Comparison of ENCODE assay signal across 8 mouse cellular contexts in the genomic region with DNA sequence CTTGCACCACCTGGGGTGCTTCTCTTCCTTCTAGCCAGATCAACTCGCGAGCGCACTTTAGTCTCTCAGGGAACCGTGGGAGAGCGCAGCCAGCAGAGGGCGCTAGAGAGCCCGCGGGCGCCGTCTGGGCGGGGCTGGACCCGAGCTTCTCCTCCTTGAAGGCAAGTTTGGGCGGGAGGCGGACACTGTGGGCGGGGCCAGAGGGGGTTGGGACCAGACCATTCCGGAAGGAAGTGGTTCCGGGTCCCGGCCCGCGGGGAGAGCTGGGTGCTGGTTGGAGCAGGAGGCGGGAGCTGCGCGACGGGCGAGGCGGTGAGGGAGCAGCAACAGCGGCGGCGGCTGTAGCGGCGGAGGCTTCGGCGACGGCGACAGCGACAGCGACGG. TPM values are rescaled to one million over a fixed set of nuclear protein-coding genes. Genes with fewer than 3 reads are reported as not detected.
DNase-seq lines count a peak whose midpoint lies in the region; ATAC-seq lines count a peak whose summit lies in the region.

No protein-coding gene starts in this region.

- H3K9ac ChIP-seq in lung, embryonic 16.5 days (ENCODE audit: low read length), result peak overlapping the region; percentile 75

- H3K36me3 ChIP-seq in lung, embryonic 16.5 days (ENCODE audit: control insufficient read depth, insufficient read depth, low read length), result no peaks in the 10 kb centered on the region

- peak overlapping the region; percentile 65 for H3K4me2 ChIP-seq in lung, embryonic 16.5 days (ENCODE audit: low read depth, low read length)

- H3K4me1 ChIP-seq in lung, embryonic 16.5 days (replicated peaks; ENCODE audit: control insufficient read depth, insufficient read depth, low read length), result 0 out of 2 replicates have a peak, but pooled peaks cover 4% of the 10 kb centered on the region

- peak overlapping the region; percentile 65 for H3K4me3 ChIP-seq in lung, embryonic 16.5 days (ENCODE audit: low read length)

- peak; percentile 94 for DNase-seq in MEL-GATA-1-ER (ENCODE audit: extremely low read depth, low read depth)
- DNase-seq in cerebellum, adult 8-10 months, result peak; percentile 93
- peak; percentile 91 for DNase-seq in forelimb bud, embryonic 11.5 days (ENCODE audit: low read depth, low spot score)
- DNase-seq in layer of hippocampus, adult 9-10 months (ENCODE audit: low spot score), result peak; percentile 87
- DNase-seq in ovary, postnatal 10 days (ENCODE audit: low spot score), result peak; percentile 82
- DNase-seq in thymus, postnatal 10 days (ENCODE audit: low spot score in 2 of 2), result peak; percentile 94 to 96

- WGBS in lung, embryonic 16.5 days, result 15% methylated on average over 18 of the region's 38 CpGs

- no peaks in the 10 kb centered on the region for H3K9me3 ChIP-seq in lung, embryonic 16.5 days (ENCODE audit: control insufficient read depth, low read length)

- H3K27me3 ChIP-seq in lung, embryonic 16.5 days (ENCODE audit: control insufficient read depth, insufficient read depth, low read depth, low read length), result no peaks in the 10 kb centered on the region

- peak overlapping the region; percentile 78 for H3K27ac ChIP-seq in lung, embryonic 16.5 days (ENCODE audit: low read length)

- ATAC-seq in hematopoietic stem cell, adult 5-6 weeks (replicated peaks in 1 of 2; ENCODE audit: insufficient read depth in 1 of 2, low FRiP score in 2 of 2, low TSS enrichment in 1 of 2, low read depth in 1 of 2, poor library complexity in 2 of 2, severe bottlenecking in 2 of 2), result peak; percentile 97 to 99
- peak; percentile 99 for ATAC-seq in lung, embryonic 16.5 days (ENCODE audit: low read depth)

RNA-seq across cellular contexts. Expression of a gene that starts 5.9 kb away (rescaled TPM):
- total RNA-seq in hematopoietic stem cell, adult 5-6 weeks (2017), result 98.0 and 106 TPM in 2 replicates
- 18.9 TPM in 2 replicates for polyA plus RNA-seq in lung, embryonic 16.5 days (2015; fragmentation: Nextera tagmentation; extraction: Ambion mirVana)

Comparison
In these comparisons a context has a peak if more than half of its experiments do, and no peak if none do; other contexts are left out.
1. Peak in every context shown above with its lines: DNase-seq, ATAC-seq, H3K4me3 ChIP-seq and H3K27ac ChIP-seq.